Mouse (Mus musculus): Measurements from ENCODE around the gene Mettl8. TPM values are rescaled to one million over a fixed set of nuclear protein-coding genes. Genes with fewer than 3 reads are reported as not detected.

Mettl8 gene
- polyA plus RNA-seq, 1 experiment from 2014 or later, result 13.3 TPM

- H3K9me3 ChIP-seq (replicated peaks), result no peaks in the 10 kb centered on the region
- no peak for ATAC-seq (ENCODE audit: insufficient number of reproducible peaks, low FRiP score)
- H3K4me1 ChIP-seq (replicated peaks), result no peaks in the 10 kb centered on the region
- H3K27ac ChIP-seq (ENCODE audit: poor library complexity, severe bottlenecking), result no peak overlapping the region
- no peak overlapping the region for H3K4me3 ChIP-seq
- H3K27me3 ChIP-seq (replicated peaks), result no peaks in the 10 kb centered on the region
- H3K36me3 ChIP-seq, result peaks cover 15% of the 10 kb centered on the region
- 81% methylated on average over 3 of the region's 3 CpGs for WGBS
- H3K9ac ChIP-seq, result no peak overlapping the region
- no peak overlapping the region for H3K4me2 ChIP-seq
These were observed 17.9 kb upstream of the Mettl8 start for GRCm38 (mm10) chr2:71073330-71073729.

- no peaks in the 10 kb centered on the region for H3K27me3 ChIP-seq (replicated peaks)
- no peak overlapping the region for H3K4me3 ChIP-seq
- ATAC-seq (ENCODE audit: insufficient number of reproducible peaks, low FRiP score), result no peak
- 91% methylated on average over 4 of the region's 4 CpGs for WGBS
- H3K4me2 ChIP-seq, result no peak overlapping the region
- H3K36me3 ChIP-seq, result peaks cover 12% of the 10 kb centered on the region
- H3K9me3 ChIP-seq (replicated peaks), result no peaks in the 10 kb centered on the region
- no peak overlapping the region for H3K9ac ChIP-seq
- no peak overlapping the region for H3K27ac ChIP-seq (ENCODE audit: poor library complexity, severe bottlenecking)
- H3K4me1 ChIP-seq (replicated peaks), result no peaks in the 10 kb centered on the region
These were observed 16.2 kb upstream of the Mettl8 start for GRCm38 (mm10) chr2:71071601-71072000.

GRCm38 (mm10) chr2:71056115-71056835 lies 892 bp upstream of the Mettl8 start:
- Histone ChIP-seq H3K4me1 (replicated peaks) (peaks cover 11% of the 10 kb centered on the region), H3K9ac (peak overlapping the region; percentile 82), H3K27me3 (replicated peaks) (no peaks in the 10 kb centered on the region), H3K27ac (ENCODE audit: poor library complexity, severe bottlenecking) (peak overlapping the region; percentile 92), H3K36me3 (peaks cover 23% of the 10 kb centered on the region), H3K4me2 (peak overlapping the region; percentile 67), H3K9me3 (replicated peaks) (no peaks in the 10 kb centered on the region), H3K4me3 (peak overlapping the region; percentile 72)
- ATAC-seq (ENCODE audit: insufficient number of reproducible peaks, low FRiP score), result no peak
- WGBS, result 13% methylated on average over 21 of the region's 21 CpGs

- peak overlapping the region; percentile 67 for H3K4me2 ChIP-seq
- peak overlapping the region; percentile 72 for H3K4me3 ChIP-seq
- H3K36me3 ChIP-seq, result peaks cover 15% of the 10 kb centered on the region
- no peaks in the 10 kb centered on the region for H3K9me3 ChIP-seq (replicated peaks)
- WGBS, result 50% methylated on average over 9 of the region's 9 CpGs
- peak overlapping the region; percentile 87 for H3K9ac ChIP-seq
- no peak for ATAC-seq (ENCODE audit: insufficient number of reproducible peaks, low FRiP score)
- peaks cover 11% of the 10 kb centered on the region for H3K4me1 ChIP-seq (replicated peaks)
- no peaks in the 10 kb centered on the region for H3K27me3 ChIP-seq (replicated peaks)
- H3K27ac ChIP-seq (ENCODE audit: poor library complexity, severe bottlenecking), result no peak overlapping the region
These were observed 667 bp downstream of the Mettl8 start for GRCm38 (mm10) chr2:71054716-71055115.

- 85% methylated on average over 7 of the region's 7 CpGs for WGBS
These were observed 4.9 kb downstream of the Mettl8 start for GRCm38 (mm10) chr2:71050511-71050910.

GRCm38 (mm10) chr2:71048896-71049295 lies 6.5 kb downstream of the Mettl8 start:
- ATAC-seq (ENCODE audit: insufficient number of reproducible peaks, low FRiP score), result no peak
- Histone ChIP-seq H3K27me3 (replicated peaks) (no peaks in the 10 kb centered on the region), H3K27ac (ENCODE audit: poor library complexity, severe bottlenecking) (no peak overlapping the region), H3K4me1 (replicated peaks) (peaks cover 7% of the 10 kb centered on the region; the same call in 1 of the 2 replicates), H3K4me3 (no peak overlapping the region), H3K36me3 (0 out of 2 replicates have a peak, but pooled peaks cover 3% of the 10 kb centered on the region), H3K9ac (no peak overlapping the region), H3K4me2 (no peak overlapping the region), H3K9me3 (replicated peaks) (no peaks in the 10 kb centered on the region)
- whole genome bisulfite sequencing, result 74% methylated on average over 12 of the region's 12 CpGs

More at GRCm38 (mm10) chr2:71050511-71050910, 4.9 kb downstream of the Mettl8 start:
- H3K9ac ChIP-seq, result no peak overlapping the region
- no peak overlapping the region for H3K27ac ChIP-seq (ENCODE audit: poor library complexity, severe bottlenecking)
- peaks cover 16% of the 10 kb centered on the region for H3K4me1 ChIP-seq (replicated peaks)
- H3K36me3 ChIP-seq, result 0 out of 2 replicates have a peak, but pooled peaks cover 2% of the 10 kb centered on the region
- no peaks in the 10 kb centered on the region for H3K9me3 ChIP-seq (replicated peaks)
- ATAC-seq (ENCODE audit: insufficient number of reproducible peaks, low FRiP score), result no peak
- H3K27me3 ChIP-seq (replicated peaks), result no peaks in the 10 kb centered on the region
- H3K4me2 ChIP-seq, result no peak overlapping the region
- H3K4me3 ChIP-seq, result no peak overlapping the region

- H3K36me3 ChIP-seq, result 0 out of 2 replicates have a peak, but pooled peaks cover 3% of the 10 kb centered on the region
- no peak for ATAC-seq (ENCODE audit: insufficient number of reproducible peaks, low FRiP score)
- H3K4me2 ChIP-seq, result no peak overlapping the region
- peaks cover 5% of the 10 kb centered on the region; the same call in 1 of the 2 replicates for H3K4me1 ChIP-seq (replicated peaks)
- no peaks in the 10 kb centered on the region for H3K9me3 ChIP-seq (replicated peaks)
- H3K27me3 ChIP-seq (replicated peaks), result no peaks in the 10 kb centered on the region
- no peak overlapping the region for H3K4me3 ChIP-seq
- no peak overlapping the region for H3K9ac ChIP-seq
- 65% methylated on average over 6 of the region's 6 CpGs for WGBS
- H3K27ac ChIP-seq (ENCODE audit: poor library complexity, severe bottlenecking), result no peak overlapping the region
These were observed 8.5 kb downstream of the Mettl8 start for GRCm38 (mm10) chr2:71046751-71047320.

GRCm38 (mm10) chr2:71046151-71046550 lies 9.2 kb downstream of the Mettl8 start:
- Histone ChIP-seq H3K9ac (no peak overlapping the region), H3K36me3 (0 out of 2 replicates have a peak, but pooled peaks cover 3% of the 10 kb centered on the region), H3K4me3 (no peak overlapping the region), H3K4me2 (no peak overlapping the region), H3K9me3 (replicated peaks) (no peaks in the 10 kb centered on the region), H3K4me1 (replicated peaks) (peaks cover 5% of the 10 kb centered on the region; the same call in 1 of the 2 replicates), H3K27me3 (replicated peaks) (no peaks in the 10 kb centered on the region), H3K27ac (ENCODE audit: poor library complexity, severe bottlenecking) (no peak overlapping the region)
- no peak for ATAC-seq (ENCODE audit: insufficient number of reproducible peaks, low FRiP score)
- 55% methylated on average over 6 of the region's 6 CpGs for WGBS

- no peak for ATAC-seq (ENCODE audit: insufficient number of reproducible peaks, low FRiP score)
- Histone ChIP-seq H3K4me1 (replicated peaks) (peaks cover 2% of the 10 kb centered on the region; the same call in 1 of the 2 replicates), H3K4me2 (peak overlapping the region; percentile 41; the same call in 1 of the 2 replicates), H3K9ac (no peak overlapping the region), H3K36me3 (no peaks in the 10 kb centered on the region), H3K27me3 (replicated peaks) (no peaks in the 10 kb centered on the region), H3K9me3 (replicated peaks) (no peaks in the 10 kb centered on the region), H3K27ac (ENCODE audit: poor library complexity, severe bottlenecking) (no peak overlapping the region), H3K4me3 (no peak overlapping the region)
- WGBS, result 42% methylated on average over 11 of the region's 11 CpGs
These were observed 15.8 kb downstream of the Mettl8 start for GRCm38 (mm10) chr2:71039522-71040121.

GRCm38 (mm10) chr2:71037447-71037846 lies 17.9 kb downstream of the Mettl8 start:
- 77% methylated on average over 6 of the region's 6 CpGs for WGBS
- H3K9ac ChIP-seq, result no peak overlapping the region
- no peaks in the 10 kb centered on the region for H3K9me3 ChIP-seq (replicated peaks)
- H3K4me1 ChIP-seq (replicated peaks), result peaks cover 22% of the 10 kb centered on the region
- H3K4me3 ChIP-seq, result no peak overlapping the region
- H3K36me3 ChIP-seq, result no peaks in the 10 kb centered on the region
- H3K27me3 ChIP-seq (replicated peaks), result no peaks in the 10 kb centered on the region
- no peak overlapping the region for H3K4me2 ChIP-seq
- no peak overlapping the region for H3K27ac ChIP-seq (ENCODE audit: poor library complexity, severe bottlenecking)
- ATAC-seq (ENCODE audit: insufficient number of reproducible peaks, low FRiP score), result no peak

- WGBS, result 47% methylated on average over 8 of the region's 8 CpGs
- H3K4me1 ChIP-seq (replicated peaks), result peaks cover 29% of the 10 kb centered on the region
- H3K27ac ChIP-seq (ENCODE audit: poor library complexity, severe bottlenecking), result 0 out of 2 replicates have a peak overlapping the region, but pooled peaks have one; percentile 13
- H3K9me3 ChIP-seq (replicated peaks), result no peaks in the 10 kb centered on the region
- no peaks in the 10 kb centered on the region for H3K36me3 ChIP-seq
- H3K4me3 ChIP-seq, result no peak overlapping the region
- H3K4me2 ChIP-seq, result no peak overlapping the region
- H3K9ac ChIP-seq, result no peak overlapping the region
- ATAC-seq (ENCODE audit: insufficient number of reproducible peaks, low FRiP score), result no peak
- no peaks in the 10 kb centered on the region for H3K27me3 ChIP-seq (replicated peaks)
These were observed 21.4 kb downstream of the Mettl8 start for GRCm38 (mm10) chr2:71033987-71034386.

All from heart, embryonic 12.5 days (tissue).